Mouse (Mus musculus): Measurements from ENCODE around the gene Rnf20.

Gene Rnf20

GRCm38 (mm10) chr4:49661664-49662063 lies 29.9 kb downstream of the Rnf20 start:
- DNase-seq, result no peak

DNA sequence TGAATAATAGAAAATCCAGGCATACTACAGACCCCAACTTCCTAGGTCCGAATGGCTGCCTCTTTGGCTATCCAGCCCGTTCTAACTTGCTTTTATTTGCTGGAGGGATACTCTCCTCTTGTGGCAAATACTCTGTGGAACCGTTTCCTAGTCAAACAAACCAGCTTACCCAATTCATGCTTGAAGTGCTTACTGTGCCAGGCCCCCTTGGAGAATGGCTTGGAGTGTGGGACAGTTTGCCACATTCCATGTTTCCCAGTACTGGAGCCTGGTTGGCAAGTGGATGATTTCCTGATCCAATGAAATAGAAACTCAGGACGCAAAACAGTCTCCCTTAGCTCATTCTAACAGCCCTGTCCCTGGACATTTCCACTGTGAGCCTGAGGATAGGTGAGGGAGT lies 30.4 kb downstream of the Rnf20 start:
- no peak for DNase-seq

GRCm38 (mm10) chr4:49664850-49665249 lies 33.0 kb downstream of the Rnf20 start:
- DNase-seq, result no peak

DNA sequence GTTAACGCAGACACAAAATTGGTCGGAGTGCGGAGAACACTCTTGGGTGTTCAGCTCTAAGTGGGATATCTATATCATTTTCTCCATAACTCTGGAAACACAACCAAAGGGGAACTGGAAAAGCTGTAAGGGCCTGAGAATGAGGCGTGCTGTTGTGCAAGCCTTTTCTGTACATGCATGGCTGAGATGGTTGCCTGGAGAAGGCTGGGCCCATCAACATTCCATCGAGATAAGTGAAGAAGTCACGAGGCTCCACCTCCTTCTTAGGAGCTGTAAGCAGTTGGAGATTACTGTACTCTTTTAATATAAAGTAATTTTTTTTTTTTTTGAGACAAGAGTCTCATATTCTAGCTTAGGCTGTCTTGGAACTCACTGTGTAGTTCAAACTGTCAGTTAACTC lies 44.3 kb downstream of the Rnf20 start:
- no peak for DNase-seq

GRCm38 (mm10) chr4:49676790-49677189 lies 45.0 kb downstream of the Rnf20 start:
- DNase-seq, result no peak

DNA sequence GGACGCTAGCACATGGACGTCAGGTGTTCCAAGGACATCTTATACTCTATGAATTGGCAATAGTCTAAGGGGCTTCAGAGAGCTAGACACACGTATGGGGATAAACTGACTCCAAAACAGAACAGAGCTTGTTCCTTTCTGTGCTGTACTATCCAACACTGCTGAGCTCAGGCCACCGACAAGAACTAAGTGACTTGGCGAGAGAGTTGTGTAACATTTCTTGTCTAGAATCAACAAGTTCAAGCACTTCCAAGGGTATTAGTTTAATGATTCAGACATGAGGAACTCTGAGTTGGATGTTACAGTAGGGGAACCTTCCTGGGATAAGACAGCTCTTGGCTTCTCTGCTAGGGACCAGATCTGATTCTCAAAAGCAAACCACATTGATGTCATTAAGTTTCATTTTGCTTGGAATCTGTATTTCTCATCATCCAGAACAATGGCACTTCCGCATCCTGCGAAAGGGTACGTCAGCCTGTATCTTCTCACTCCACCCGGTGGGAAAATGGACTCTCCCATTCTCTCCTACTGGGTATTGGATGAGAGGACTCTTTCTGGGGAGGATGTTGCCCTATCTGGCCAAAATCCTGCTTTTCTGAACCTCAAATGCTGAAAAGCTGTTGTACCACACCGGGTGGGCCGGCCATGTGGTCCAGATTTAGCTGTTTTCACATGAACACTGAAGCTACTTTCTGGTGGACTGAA lies 48.5 kb downstream of the Rnf20 start:
- no peak for DNase-seq

DNA sequence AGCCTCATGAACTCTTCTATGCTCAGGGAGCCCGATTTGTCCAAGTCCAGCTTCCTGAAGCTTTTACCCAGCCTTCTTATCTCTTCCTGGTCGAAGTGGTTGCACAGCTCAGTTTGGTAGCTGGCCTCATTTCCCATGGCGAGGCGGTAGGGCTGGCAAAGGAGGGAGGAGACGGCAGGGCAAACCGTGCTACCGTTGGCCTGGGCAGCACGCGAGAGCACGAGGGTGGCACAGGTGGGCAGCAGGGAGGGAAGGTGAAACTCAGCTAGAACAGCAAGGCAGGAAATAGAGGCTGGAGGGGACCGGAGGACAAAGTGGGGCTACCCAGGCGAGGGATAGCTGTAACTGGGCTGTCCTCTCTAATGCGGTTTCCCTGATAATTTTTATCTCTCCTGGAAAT lies 50.0 kb downstream of the Rnf20 start, which contains the start of gene Ppp3r2:
Ppp3r2 (minus strand) TSS at position 213 of the 400 bp plus-strand sequence.
- DNase-seq, result no peak

- peak; percentile 34 for DNase-seq
Observed at GRCm38 (mm10) chr4:49688594-49689288, 56.9 kb downstream of the Rnf20 start.

GRCm38 (mm10) chr4:49691405-49692194 lies 59.8 kb downstream of the Rnf20 start:
- no peak for DNase-seq
